Mouse (Mus musculus): Measurements from ENCODE around the gene Nrf1.

Gene Nrf1

GRCm38 (mm10) chr6:30047271-30048162 lies at the start of gene Nrf1:
Gene Nrf1 (plus strand): TSS chr6:30047988.
- H3K27me3 ChIP-seq (ENCODE audit: control insufficient read depth, insufficient read depth, low read length, poor library complexity, severe bottlenecking): no peaks in the 10 kb centered on the region
- H3K36me3 ChIP-seq (ENCODE audit: control insufficient read depth, insufficient read depth, low read length, poor library complexity, severe bottlenecking): no peaks in the 10 kb centered on the region
- DNase-seq (ENCODE audit: low read depth, low spot score): peak; percentile 93

DNA sequence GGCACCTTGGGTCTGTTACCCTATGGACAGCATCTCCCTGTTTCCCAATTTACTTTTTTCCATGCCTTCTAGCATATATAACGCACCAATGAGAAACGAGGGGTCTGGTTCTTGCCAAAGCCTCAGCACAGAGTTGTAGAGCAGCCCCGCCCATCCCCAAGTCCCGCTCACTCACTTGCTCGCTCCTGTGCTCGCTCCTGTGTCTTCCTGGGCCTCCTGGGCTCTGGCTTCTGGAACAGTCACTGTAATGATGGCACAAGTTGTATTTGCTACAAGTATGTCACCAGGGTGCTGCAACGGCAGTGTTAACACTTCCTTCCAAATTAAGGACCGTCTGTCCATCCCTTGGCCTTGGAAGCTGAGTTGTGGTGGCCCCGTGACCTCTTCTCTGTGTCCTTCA lies 49.6 kb upstream of the Nrf1 start:
- no peak for DNase-seq (ENCODE audit: low read depth, low spot score)
- H3K36me3 ChIP-seq (ENCODE audit: control insufficient read depth, insufficient read depth, low read length, poor library complexity, severe bottlenecking): no peaks in the 10 kb centered on the region
- no peaks in the 10 kb centered on the region for H3K27me3 ChIP-seq (ENCODE audit: control insufficient read depth, insufficient read depth, low read length, poor library complexity, severe bottlenecking)

GRCm38 (mm10) chr6:29998771-29999170 lies 49.0 kb upstream of the Nrf1 start:
- no peaks in the 10 kb centered on the region for H3K27me3 ChIP-seq (ENCODE audit: control insufficient read depth, insufficient read depth, low read length, poor library complexity, severe bottlenecking)
- no peak for DNase-seq (ENCODE audit: low read depth, low spot score)
- H3K36me3 ChIP-seq (ENCODE audit: control insufficient read depth, insufficient read depth, low read length, poor library complexity, severe bottlenecking): no peaks in the 10 kb centered on the region

DNA sequence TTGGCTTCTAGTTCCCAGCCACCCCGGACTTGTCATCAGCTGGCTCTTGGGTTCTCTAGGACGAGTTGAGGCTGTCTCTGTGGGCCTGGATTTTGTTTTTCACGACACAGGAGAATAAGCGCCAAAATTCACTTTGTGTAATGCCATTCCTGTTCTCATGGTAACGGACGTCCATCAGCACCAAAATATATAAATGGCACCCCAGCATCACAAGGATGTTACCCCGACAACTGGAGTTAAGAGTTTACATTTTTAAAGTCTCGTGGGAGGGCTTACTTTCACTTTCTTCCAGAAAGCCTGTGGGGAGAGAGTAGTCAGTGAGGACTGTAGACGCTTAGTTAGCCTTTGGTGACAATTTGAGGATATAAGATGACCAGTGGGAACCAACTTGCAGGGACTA lies 45.2 kb upstream of the Nrf1 start:
- no peak for DNase-seq (ENCODE audit: low read depth, low spot score)
- Histone ChIP-seq H3K36me3 (ENCODE audit: control insufficient read depth, insufficient read depth, low read length, poor library complexity, severe bottlenecking) (no peaks in the 10 kb centered on the region), H3K27me3 (ENCODE audit: control insufficient read depth, insufficient read depth, low read length, poor library complexity, severe bottlenecking) (no peaks in the 10 kb centered on the region)

GRCm38 (mm10) chr6:30005851-30006250 lies 41.9 kb upstream of the Nrf1 start:
- Histone ChIP-seq H3K27me3 (ENCODE audit: control insufficient read depth, insufficient read depth, low read length, poor library complexity, severe bottlenecking) (no peaks in the 10 kb centered on the region), H3K36me3 (ENCODE audit: control insufficient read depth, insufficient read depth, low read length, poor library complexity, severe bottlenecking) (no peaks in the 10 kb centered on the region)
- DNase-seq (ENCODE audit: low read depth, low spot score): no peak

DNA sequence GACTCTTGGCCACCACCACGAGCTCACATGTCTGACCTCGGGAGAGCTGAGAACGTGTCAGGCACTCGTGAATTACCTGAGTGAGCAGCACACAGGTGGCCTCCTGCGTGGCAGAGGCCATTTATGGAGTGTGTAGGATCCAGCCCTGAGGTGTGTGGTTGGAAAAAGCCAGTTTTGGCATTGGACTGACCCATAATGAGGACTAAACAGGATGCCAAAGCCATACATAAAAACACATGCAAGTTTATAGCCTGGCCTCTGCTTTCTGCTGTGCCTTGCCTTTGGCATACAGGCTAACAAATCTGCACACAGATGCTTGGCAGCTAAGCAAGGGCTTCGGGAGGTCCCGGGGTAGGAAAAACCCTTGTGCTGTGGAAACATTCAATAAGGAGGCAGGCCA lies 38.6 kb upstream of the Nrf1 start:
- H3K27me3 ChIP-seq (ENCODE audit: control insufficient read depth, insufficient read depth, low read length, poor library complexity, severe bottlenecking): no peaks in the 10 kb centered on the region

GRCm38 (mm10) chr6:30013520-30013919 lies 34.3 kb upstream of the Nrf1 start:
- DNase-seq (ENCODE audit: low read depth, low spot score): no peak
- no peaks in the 10 kb centered on the region for H3K36me3 ChIP-seq (ENCODE audit: control insufficient read depth, insufficient read depth, low read length, poor library complexity, severe bottlenecking)
- H3K27me3 ChIP-seq (ENCODE audit: control insufficient read depth, insufficient read depth, low read length, poor library complexity, severe bottlenecking): no peaks in the 10 kb centered on the region

More for the DNA sequence above, 38.6 kb upstream of the Nrf1 start:
- no peaks in the 10 kb centered on the region for H3K36me3 ChIP-seq (ENCODE audit: control insufficient read depth, insufficient read depth, low read length, poor library complexity, severe bottlenecking)
- no peak for DNase-seq (ENCODE audit: low read depth, low spot score)

GRCm38 (mm10) chr6:30014187-30014864 lies 33.5 kb upstream of the Nrf1 start:
- H3K36me3 ChIP-seq (ENCODE audit: control insufficient read depth, insufficient read depth, low read length, poor library complexity, severe bottlenecking): no peaks in the 10 kb centered on the region
- DNase-seq (ENCODE audit: low read depth, low spot score): no peak
- H3K27me3 ChIP-seq (ENCODE audit: control insufficient read depth, insufficient read depth, low read length, poor library complexity, severe bottlenecking): no peaks in the 10 kb centered on the region

- Histone ChIP-seq H3K27me3 (ENCODE audit: control insufficient read depth, insufficient read depth, low read length, poor library complexity, severe bottlenecking) (no peaks in the 10 kb centered on the region), H3K36me3 (ENCODE audit: control insufficient read depth, insufficient read depth, low read length, poor library complexity, severe bottlenecking) (no peaks in the 10 kb centered on the region)
- no peak for DNase-seq (ENCODE audit: low read depth, low spot score)
These were observed 26.5 kb upstream of the Nrf1 start for GRCm38 (mm10) chr6:30021241-30021640.

DNA sequence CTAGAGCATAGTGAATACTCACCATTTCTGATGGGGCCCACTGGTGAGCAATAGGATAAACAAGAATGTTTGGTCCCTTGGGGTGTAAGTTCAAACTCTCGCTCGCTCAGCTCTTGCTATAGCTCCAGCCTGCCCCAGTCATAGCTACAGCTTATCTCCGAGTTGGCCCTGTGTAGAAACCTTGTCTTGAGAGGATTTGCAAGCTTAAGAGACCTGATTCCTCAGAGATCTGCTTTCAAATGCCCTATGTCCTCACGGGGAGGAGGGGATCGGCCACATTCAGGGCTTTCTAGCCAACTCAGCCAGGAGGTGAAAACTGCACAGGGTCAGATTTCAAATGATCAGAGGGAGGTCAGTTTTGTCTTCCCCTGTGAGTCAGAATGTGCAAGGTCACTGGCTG lies 26.1 kb upstream of the Nrf1 start:
- H3K36me3 ChIP-seq (ENCODE audit: control insufficient read depth, insufficient read depth, low read length, poor library complexity, severe bottlenecking): no peaks in the 10 kb centered on the region
- DNase-seq (ENCODE audit: low read depth, low spot score): no peak
- no peaks in the 10 kb centered on the region for H3K27me3 ChIP-seq (ENCODE audit: control insufficient read depth, insufficient read depth, low read length, poor library complexity, severe bottlenecking)

DNA sequence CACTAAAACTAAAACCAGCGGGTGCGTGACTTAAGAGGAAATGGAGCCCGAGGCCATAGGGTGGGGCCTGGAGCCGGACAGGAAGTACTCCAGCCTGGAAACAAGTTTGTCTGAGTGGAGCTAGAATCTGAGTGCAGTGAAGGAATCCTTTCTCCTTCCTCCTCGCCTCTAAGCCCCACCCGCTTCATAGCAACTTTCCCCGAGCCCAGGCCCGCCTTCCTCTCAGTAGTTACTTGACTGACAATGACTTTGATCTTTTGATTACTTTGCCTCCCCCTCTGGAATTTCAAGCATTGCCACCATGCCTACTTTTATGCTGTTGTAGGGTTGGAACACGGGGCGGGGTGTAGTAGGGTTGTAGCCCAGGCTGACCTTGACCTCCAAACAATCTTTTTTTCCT lies 21.0 kb upstream of the Nrf1 start:
- no peaks in the 10 kb centered on the region; the same call in 1 of the 2 replicates for H3K27me3 ChIP-seq (ENCODE audit: control insufficient read depth, insufficient read depth, low read length, poor library complexity, severe bottlenecking)
- no peaks in the 10 kb centered on the region for H3K36me3 ChIP-seq (ENCODE audit: control insufficient read depth, insufficient read depth, low read length, poor library complexity, severe bottlenecking)
- DNase-seq (ENCODE audit: low read depth, low spot score): no peak

- Histone ChIP-seq H3K36me3 (ENCODE audit: control insufficient read depth, insufficient read depth, low read length, poor library complexity, severe bottlenecking) (no peaks in the 10 kb centered on the region), H3K27me3 (ENCODE audit: control insufficient read depth, insufficient read depth, low read length, poor library complexity, severe bottlenecking) (no peaks in the 10 kb centered on the region; the same call in 1 of the 2 replicates)
- no peak for DNase-seq (ENCODE audit: low read depth, low spot score)
These were observed 19.4 kb upstream of the Nrf1 start for GRCm38 (mm10) chr6:30028358-30028757.

DNA sequence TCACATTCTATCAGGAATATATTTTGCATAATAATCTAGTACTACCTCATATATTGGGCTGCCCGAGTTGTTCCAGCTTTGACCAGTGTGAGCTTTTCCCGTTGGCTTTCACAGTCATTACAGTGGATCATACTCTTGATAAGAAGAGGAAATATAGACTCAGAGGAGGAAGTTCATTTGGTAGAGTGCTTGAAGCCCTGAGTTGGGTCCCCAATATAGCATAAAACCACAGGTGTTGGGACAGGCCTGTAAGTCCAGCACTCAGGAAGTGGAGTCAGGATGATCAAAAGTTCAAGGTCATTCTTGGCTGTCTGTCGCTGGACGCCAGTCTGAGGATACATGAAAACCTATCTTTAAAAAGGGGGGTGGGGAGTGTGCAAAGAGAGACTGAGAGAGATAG lies 12.7 kb upstream of the Nrf1 start:
- DNase-seq (ENCODE audit: low read depth, low spot score): no peak
- no peaks in the 10 kb centered on the region for H3K36me3 ChIP-seq (ENCODE audit: control insufficient read depth, insufficient read depth, low read length, poor library complexity, severe bottlenecking)
- no peaks in the 10 kb centered on the region; the same call in 1 of the 2 replicates for H3K27me3 ChIP-seq (ENCODE audit: control insufficient read depth, insufficient read depth, low read length, poor library complexity, severe bottlenecking)

- no peaks in the 10 kb centered on the region for H3K27me3 ChIP-seq (ENCODE audit: control insufficient read depth, insufficient read depth, low read length, poor library complexity, severe bottlenecking)
- no peaks in the 10 kb centered on the region for H3K36me3 ChIP-seq (ENCODE audit: control insufficient read depth, insufficient read depth, low read length, poor library complexity, severe bottlenecking)
- no peak for DNase-seq (ENCODE audit: low read depth, low spot score)
These were observed 6.3 kb upstream of the Nrf1 start for GRCm38 (mm10) chr6:30041498-30041897.

- no peaks in the 10 kb centered on the region for H3K27me3 ChIP-seq (ENCODE audit: control insufficient read depth, insufficient read depth, low read length, poor library complexity, severe bottlenecking)
- H3K36me3 ChIP-seq (ENCODE audit: control insufficient read depth, insufficient read depth, low read length, poor library complexity, severe bottlenecking): no peaks in the 10 kb centered on the region
- no peak for DNase-seq (ENCODE audit: low read depth, low spot score)
These were observed 5.3 kb upstream of the Nrf1 start for GRCm38 (mm10) chr6:30042483-30042882.
